In the genomic region with DNA sequence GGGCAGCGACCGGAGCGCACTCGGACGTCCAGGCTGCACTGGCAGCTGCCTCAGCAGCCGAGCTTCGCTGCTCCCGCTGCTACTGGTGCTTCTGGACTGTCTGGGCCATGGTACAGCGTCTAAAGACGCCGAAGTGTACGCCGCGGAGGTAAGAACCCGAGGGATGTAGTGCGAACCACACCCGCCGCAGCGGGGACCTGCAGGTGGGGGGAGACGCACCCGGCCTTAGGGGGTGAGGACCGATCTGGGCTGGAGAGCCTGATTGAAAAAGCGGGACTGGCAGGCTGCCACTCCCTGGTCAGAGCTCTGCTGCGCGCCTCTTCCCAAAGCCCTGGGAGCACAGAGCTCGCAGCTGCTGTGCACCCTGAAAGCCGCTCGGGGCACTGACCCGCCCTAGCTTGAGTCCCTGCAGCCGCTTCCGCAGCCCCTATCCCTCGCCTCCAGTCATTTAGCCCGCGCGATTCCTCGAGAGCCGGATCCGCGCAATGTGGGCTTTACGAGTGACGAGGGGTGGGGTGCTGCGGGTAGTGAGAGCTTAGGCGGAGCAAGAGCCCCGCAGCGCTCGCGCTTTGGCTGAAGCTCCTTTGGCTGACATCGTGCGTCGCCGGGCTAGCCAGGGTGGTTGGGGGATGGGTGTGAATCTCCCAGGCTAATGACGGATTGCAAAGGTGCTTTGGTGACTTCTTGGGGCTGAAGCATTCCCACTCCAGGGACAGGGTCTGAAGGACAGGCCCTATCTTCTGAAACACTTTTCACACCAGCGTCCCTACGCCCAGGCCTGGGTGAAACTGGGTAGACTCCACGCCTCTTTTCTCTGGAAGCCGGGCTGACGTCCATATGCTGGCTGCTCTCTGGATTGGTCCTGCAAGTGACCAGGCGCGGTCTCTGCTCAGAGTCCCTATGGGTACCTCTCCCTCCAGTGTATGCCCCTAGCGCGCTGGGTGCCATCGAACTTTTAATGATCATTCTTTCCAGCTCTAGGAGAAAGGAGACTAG, we compare ENCODE assay signal across 8 mouse cellular contexts. TPM values are rescaled to one million over a fixed set of nuclear protein-coding genes. Genes with fewer than 3 reads are reported as not detected.
DNase-seq lines count a peak whose midpoint lies in the region; ATAC-seq lines count a peak whose summit lies in the region.

No protein-coding gene starts in this region.

- peaks cover 33% of the 10 kb centered on the region for H3K4me1 ChIP-seq in embryonic facial prominence, embryonic 13.5 days
- peaks cover 42% of the 10 kb centered on the region for H3K4me1 ChIP-seq in limb, embryonic 13.5 days
- H3K4me1 ChIP-seq in midbrain, embryonic 15.5 days: peaks cover 57% of the 10 kb centered on the region

- intact Hi-C loops in heart, postnatal 14 days (cut with DNase I): loop anchor here (2.0 to 5.0 kb wide), 3 partner anchors 24 to 80 kb away; no protein-coding TSS in a partner anchor

- H3K9me3 ChIP-seq in embryonic facial prominence, embryonic 13.5 days: no peaks in the 10 kb centered on the region
- no peaks in the 10 kb centered on the region for H3K9me3 ChIP-seq in limb, embryonic 13.5 days
- H3K9me3 ChIP-seq in midbrain, embryonic 15.5 days: no peaks in the 10 kb centered on the region

- H3K27ac ChIP-seq in embryonic facial prominence, embryonic 13.5 days: no peak overlapping the region
- peak overlapping the region; percentile 52; the same call in 1 of the 2 replicates for H3K27ac ChIP-seq in limb, embryonic 13.5 days
- H3K27ac ChIP-seq in midbrain, embryonic 15.5 days: peak overlapping the region; percentile 80

- WGBS in embryonic facial prominence, embryonic 13.5 days: 3% methylated on average over 62 of the region's 62 CpGs
- WGBS in limb, embryonic 13.5 days: 2% methylated on average over 62 of the region's 62 CpGs
- 2% methylated on average over 60 of the region's 62 CpGs for WGBS in midbrain, embryonic 15.5 days

- H3K9ac ChIP-seq in embryonic facial prominence, embryonic 13.5 days: peak overlapping the region; percentile 83
- peak overlapping the region; percentile 80 for H3K9ac ChIP-seq in limb, embryonic 13.5 days
- peak overlapping the region; percentile 68 for H3K9ac ChIP-seq in midbrain, embryonic 15.5 days

- peak; percentile 40 for DNase-seq in kidney, adult 18-20 months
- no peak for DNase-seq in kidney, adult 11 months
- DNase-seq in adrenal gland, adult 8-10 months: peak; percentile 12
- peak; percentile 64 to 66 for DNase-seq in heart, postnatal 14 days

- peaks cover 43% of the 10 kb centered on the region for H3K27me3 ChIP-seq in embryonic facial prominence, embryonic 13.5 days
- H3K27me3 ChIP-seq in limb, embryonic 13.5 days: peaks cover 35% of the 10 kb centered on the region
- H3K27me3 ChIP-seq in midbrain, embryonic 15.5 days (replicated peaks): no peaks in the 10 kb centered on the region

- peak overlapping the region; percentile 76 for H3K4me3 ChIP-seq in embryonic facial prominence, embryonic 13.5 days
- H3K4me3 ChIP-seq in limb, embryonic 13.5 days: peak overlapping the region; percentile 74
- peak overlapping the region; percentile 84 for H3K4me3 ChIP-seq in midbrain, embryonic 15.5 days

- ATAC-seq in embryonic facial prominence, embryonic 13.5 days (ENCODE audit: insufficient number of reproducible peaks, insufficient read depth, low FRiP score, low TSS enrichment, low read depth): peak; percentile 34
- ATAC-seq in limb, embryonic 13.5 days (ENCODE audit: low FRiP score, low read depth): peak; percentile 54
- ATAC-seq in midbrain, embryonic 15.5 days (replicated peaks): peak; percentile 56
- ATAC-seq in monocyte, adult 5-6 weeks (replicated peaks; ENCODE audit: insufficient number of reproducible peaks, low FRiP score, low TSS enrichment, poor library complexity, severe bottlenecking): no peak

- peak overlapping the region; percentile 98 for H3K4me2 ChIP-seq in embryonic facial prominence, embryonic 13.5 days
- peak overlapping the region; percentile 99 for H3K4me2 ChIP-seq in limb, embryonic 13.5 days (replicated peaks)
- H3K4me2 ChIP-seq in midbrain, embryonic 15.5 days: peak overlapping the region; percentile 95

- no peaks in the 10 kb centered on the region for H3K36me3 ChIP-seq in embryonic facial prominence, embryonic 13.5 days
- no peaks in the 10 kb centered on the region for H3K36me3 ChIP-seq in limb, embryonic 13.5 days
- H3K36me3 ChIP-seq in midbrain, embryonic 15.5 days (replicated peaks): no peaks in the 10 kb centered on the region

RNA-seq across cellular contexts. Expression of a gene that starts 1.1 kb away (rescaled TPM):
- 1 to 10 TPM; 3.8 to 7.0 (median 4.5) TPM for total RNA-seq in adrenal gland, adult 8-10 months (2022)
- 8.4 and 8.5 TPM in 2 replicates for polyA plus RNA-seq in embryonic facial prominence, embryonic 13.5 days (2015; fragmentation: Nextera tagmentation; extraction: Ambion mirVana)
- total RNA-seq in heart, postnatal 14 days (2021): 10 to 100 TPM; 90.2 to 99.0 TPM
- polyA plus RNA-seq in limb, embryonic 13.5 days (2015; fragmentation: Nextera tagmentation; extraction: Ambion mirVana): 7.7 and 9.2 TPM in 2 replicates
- polyA plus RNA-seq in midbrain, embryonic 15.5 days (2015; fragmentation: Nextera tagmentation; extraction: Ambion mirVana): 18.1 and 18.7 TPM in 2 replicates
- total RNA-seq in monocyte, adult 5-6 weeks (2017): not detected in 3 replicates

RNA-seq across cellular contexts. Expression of a gene that starts 21.1 kb away (rescaled TPM):
- 10 to 100 TPM; 16.7 to 24.1 (median 20.2) TPM for total RNA-seq in adrenal gland, adult 8-10 months (2022)
- 44.2 and 45.2 TPM in 2 replicates for polyA plus RNA-seq in embryonic facial prominence, embryonic 13.5 days (2015; fragmentation: Nextera tagmentation; extraction: Ambion mirVana)
- total RNA-seq in heart, postnatal 14 days (2021): 10 to 100 TPM; 18.6 TPM
- 43.5 and 46.0 TPM in 2 replicates for polyA plus RNA-seq in limb, embryonic 13.5 days (2015; fragmentation: Nextera tagmentation; extraction: Ambion mirVana)
- 37.4 and 38.4 TPM in 2 replicates for polyA plus RNA-seq in midbrain, embryonic 15.5 days (2015; fragmentation: Nextera tagmentation; extraction: Ambion mirVana)
- 19.0 to 30.5 TPM (median 26.8 TPM) in 3 replicates for total RNA-seq in monocyte, adult 5-6 weeks (2017)

RNA-seq across cellular contexts. Expression of a gene that starts 21.4 kb away (rescaled TPM):
- total RNA-seq in adrenal gland, adult 8-10 months (2022): 10 to 100 TPM; 10.6 to 15.1 (median 12.7) TPM
- polyA plus RNA-seq in embryonic facial prominence, embryonic 13.5 days (2015; fragmentation: Nextera tagmentation; extraction: Ambion mirVana): 9.7 and 10.9 TPM in 2 replicates
- 10 to 100 TPM; 11.6 to 11.9 TPM for total RNA-seq in heart, postnatal 14 days (2021)
- polyA plus RNA-seq in limb, embryonic 13.5 days (2015; fragmentation: Nextera tagmentation; extraction: Ambion mirVana): 10.0 and 11.1 TPM in 2 replicates
- polyA plus RNA-seq in midbrain, embryonic 15.5 days (2015; fragmentation: Nextera tagmentation; extraction: Ambion mirVana): 19.0 and 19.1 TPM in 2 replicates
- total RNA-seq in monocyte, adult 5-6 weeks (2017): 3.3 to 4.7 TPM (median 4.3 TPM) in 3 replicates

RNA-seq across cellular contexts. Expression of a gene that starts 42.8 kb away (rescaled TPM):
- total RNA-seq in adrenal gland, adult 8-10 months (2022): 1 to 10 TPM; 1.5 to 1.7 (median 1.6) TPM
- 1.0 TPM in 1 of 2 replicates, not detected in the other for polyA plus RNA-seq in embryonic facial prominence, embryonic 13.5 days (2015; fragmentation: Nextera tagmentation; extraction: Ambion mirVana)
- under 1 TPM in 1 of 2 experiments, not detected in 1; 0.37 TPM for total RNA-seq in heart, postnatal 14 days (2021)
- polyA plus RNA-seq in limb, embryonic 13.5 days (2015; fragmentation: Nextera tagmentation; extraction: Ambion mirVana): 0.64 TPM in 1 of 2 replicates, not detected in the other
- polyA plus RNA-seq in midbrain, embryonic 15.5 days (2015; fragmentation: Nextera tagmentation; extraction: Ambion mirVana): 1.8 and 2.2 TPM in 2 replicates
- 2.5 TPM in 1 of 3 replicates, not detected in the others for total RNA-seq in monocyte, adult 5-6 weeks (2017)

RNA-seq across cellular contexts. Expression of a gene that starts 46.8 kb away (rescaled TPM):
- total RNA-seq in adrenal gland, adult 8-10 months (2022): 1 to 10 TPM in 2 of 4 experiments, under 1 TPM in 2; 0.70 to 1.1 (median 0.95) TPM
- 0.14 and 0.54 TPM in 2 replicates for polyA plus RNA-seq in embryonic facial prominence, embryonic 13.5 days (2015; fragmentation: Nextera tagmentation; extraction: Ambion mirVana)
- 1 to 10 TPM; 1.3 to 1.7 TPM for total RNA-seq in heart, postnatal 14 days (2021)
- 0.31 and 0.61 TPM in 2 replicates for polyA plus RNA-seq in limb, embryonic 13.5 days (2015; fragmentation: Nextera tagmentation; extraction: Ambion mirVana)
- 0.57 and 0.58 TPM in 2 replicates for polyA plus RNA-seq in midbrain, embryonic 15.5 days (2015; fragmentation: Nextera tagmentation; extraction: Ambion mirVana)
- total RNA-seq in monocyte, adult 5-6 weeks (2017): 0.11 TPM in 1 of 3 replicates, not detected in the others

Comparison
In these comparisons a context has a peak if more than half of its experiments do, and no peak if none do; other contexts are left out.
1. RNA of a gene that starts 1.1 kb away (total RNA-seq): 90.2 to 99.0 TPM in heart, postnatal 14 days; 3.8 to 7.0 TPM in adrenal gland, adult 8-10 months and not detected in monocyte, adult 5-6 weeks; every median in the first group is over 10 times any median in the second.
2. Peak in every context shown above with its lines, with median percentiles within 50 percentile points of each other: H3K4me2 ChIP-seq, H3K4me3 ChIP-seq and H3K9ac ChIP-seq.